Mouse (Mus musculus): Measurements from ENCODE around the gene Plxna2.

The Plxna2 gene

DNA sequence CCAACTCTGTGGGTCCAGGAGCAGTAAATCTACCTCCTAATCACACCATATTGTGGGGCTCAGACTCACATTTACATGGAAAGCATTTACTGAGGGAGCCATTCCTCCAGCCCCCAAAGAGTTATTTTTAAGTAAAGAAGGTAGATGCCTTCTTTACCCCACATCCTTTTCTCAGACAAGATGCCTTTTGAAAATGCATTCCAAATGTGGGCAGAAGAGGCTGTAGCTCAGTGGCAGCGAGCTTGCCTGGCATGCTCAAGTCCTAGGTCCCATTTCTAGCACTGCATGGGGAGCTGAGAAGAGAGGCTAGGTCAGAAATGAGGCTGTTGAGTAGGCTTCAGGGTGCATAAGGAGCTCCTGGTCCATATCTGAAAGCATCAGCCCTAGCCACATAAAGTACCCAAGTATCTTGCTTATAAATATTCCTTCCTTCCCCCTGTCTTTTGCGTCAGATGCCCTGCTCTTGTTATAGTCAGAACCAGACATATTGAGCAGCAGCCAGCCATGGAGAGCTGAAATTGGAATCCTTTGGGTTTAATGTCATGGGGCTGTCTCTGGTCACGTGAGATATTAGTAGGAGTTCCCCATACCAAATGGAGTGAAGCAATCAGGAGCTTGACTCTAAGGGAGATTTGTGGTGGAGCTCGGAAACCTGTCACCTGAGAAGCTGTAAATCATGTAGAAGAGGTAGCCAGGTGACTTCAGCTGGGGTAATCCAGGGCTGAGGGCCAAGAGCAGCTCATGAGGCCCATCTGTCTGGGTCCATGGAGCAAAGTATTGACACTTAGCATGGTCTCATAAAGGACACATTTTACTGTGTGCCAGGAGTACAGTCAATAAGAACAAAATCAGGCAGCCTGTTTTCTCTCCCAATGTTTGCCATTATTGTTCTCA, 96.4 kb downstream of the Plxna2 start:
- DNase-seq, result peak; percentile 48 to 58

DNA sequence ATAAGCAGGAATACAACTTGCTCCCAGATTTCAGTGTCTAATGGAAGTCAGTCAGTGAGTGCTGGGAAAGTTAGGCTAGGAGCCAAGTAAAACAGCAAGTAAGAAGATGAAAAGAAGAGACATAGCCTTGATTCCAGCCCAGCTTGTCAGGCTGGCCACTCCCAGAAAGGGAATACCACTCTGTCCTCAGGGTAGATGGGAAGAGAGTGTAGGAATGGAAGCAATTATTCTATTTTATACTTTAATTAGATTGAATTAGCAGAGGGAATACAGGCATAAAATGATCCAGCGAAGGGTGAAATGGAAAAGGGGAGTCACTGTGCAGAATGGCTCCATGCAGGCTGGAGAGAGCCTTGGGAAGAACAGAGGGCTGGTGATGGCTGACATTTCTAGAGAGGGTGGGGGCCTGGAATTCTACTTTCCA, 99.4 kb downstream of the Plxna2 start:
- DNase-seq, result no peak

DNA sequence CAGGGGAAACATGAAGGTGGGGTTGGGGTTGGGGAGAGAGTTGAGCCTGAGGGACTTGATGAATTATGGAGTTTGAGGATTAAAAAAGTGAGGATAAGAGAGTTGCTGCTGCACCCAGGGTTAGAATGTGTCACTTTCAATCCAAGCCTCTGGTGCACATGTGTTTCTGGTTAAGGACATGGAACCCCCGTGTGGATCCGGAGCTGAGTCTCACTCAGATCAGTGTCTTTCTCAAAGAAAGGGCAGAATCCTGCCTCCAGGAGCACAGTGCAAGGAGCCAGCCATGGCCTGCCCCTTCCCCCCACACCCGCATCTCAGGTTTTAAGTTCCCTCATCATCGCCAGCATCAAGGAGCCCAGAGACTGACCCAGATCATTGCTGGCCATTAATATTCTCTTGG, 102.4 kb downstream of the Plxna2 start:
- DNase-seq, result no peak

DNA sequence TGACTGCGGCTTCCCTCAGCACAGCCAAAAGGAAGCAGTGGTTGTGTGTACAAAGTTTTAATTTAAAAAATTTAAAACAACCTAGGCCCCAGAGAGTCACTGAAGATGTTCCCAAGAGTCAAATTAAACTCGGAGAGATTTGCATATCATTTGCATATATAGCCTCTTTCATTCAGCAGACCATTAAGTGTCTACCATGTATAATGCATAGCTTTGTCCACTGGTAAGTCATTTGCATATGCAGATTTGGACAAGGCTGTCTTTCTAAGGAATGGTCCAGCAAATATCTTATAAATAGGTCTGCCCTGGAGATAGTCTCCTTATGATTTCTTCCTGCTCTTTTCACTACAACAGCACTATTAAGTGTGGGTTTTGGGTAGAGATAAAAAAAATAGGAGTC, 103.2 kb downstream of the Plxna2 start:
- no peak for DNase-seq

DNA sequence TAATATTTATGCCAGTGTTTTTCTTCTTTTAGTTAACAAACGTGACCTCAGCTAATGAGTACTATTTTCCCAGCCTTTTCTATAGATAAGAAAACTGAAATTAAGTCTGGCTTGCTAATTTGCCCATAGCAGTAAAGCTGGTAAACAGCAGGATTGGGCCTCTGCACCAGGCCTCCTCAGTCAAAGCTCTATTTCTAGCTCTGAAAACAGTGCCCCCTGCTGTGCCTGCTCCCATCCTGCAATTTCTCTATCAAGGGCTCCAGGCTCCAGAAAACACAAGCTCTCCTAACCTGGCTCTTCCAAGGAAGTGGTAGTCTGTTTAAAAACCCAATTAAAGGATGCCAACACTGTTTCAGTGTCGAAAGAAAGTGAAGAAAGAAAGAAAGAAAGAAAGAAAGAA, 104.3 kb downstream of the Plxna2 start:
- DNase-seq, result peak; percentile 75 to 85

DNA sequence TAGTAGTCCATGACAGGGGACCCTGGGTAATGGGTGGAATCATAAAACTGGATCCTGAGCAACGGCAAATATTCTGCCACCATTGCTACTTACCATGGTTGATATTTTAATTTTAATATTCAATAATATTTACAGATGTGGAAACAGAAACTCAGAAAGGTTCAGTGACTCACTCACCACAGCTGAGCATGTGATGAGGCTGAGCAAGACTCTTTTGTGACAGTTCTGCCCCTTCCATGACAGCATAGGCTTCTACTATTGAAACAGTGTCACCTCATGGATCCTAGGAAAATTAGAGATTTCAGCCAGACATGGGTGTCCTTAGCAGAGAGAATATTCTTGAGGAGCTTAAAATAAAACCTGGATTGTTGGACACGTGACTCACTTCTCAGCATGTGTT, 116.8 kb downstream of the Plxna2 start:
- DNase-seq, result no peak

DNA sequence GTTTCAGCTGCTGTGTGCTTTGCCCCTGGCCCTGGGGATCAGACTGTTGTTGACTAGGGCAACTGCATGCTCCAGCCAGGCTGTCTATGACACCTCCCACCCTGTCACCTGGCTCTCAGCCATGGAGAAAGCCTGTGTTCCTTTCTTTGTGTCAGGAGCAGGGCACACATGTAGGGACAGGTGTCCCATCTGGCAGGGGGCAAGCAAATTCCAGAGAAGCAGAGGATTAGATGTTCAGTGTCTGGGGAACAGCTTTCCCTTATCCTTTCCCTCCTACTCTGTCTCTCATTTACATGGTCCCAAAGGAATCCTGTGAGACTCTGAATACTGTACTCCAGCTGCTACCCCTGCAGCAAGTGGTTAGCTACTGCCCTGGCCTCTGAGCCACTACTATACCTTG, 121.9 kb downstream of the Plxna2 start:
- peak; percentile 47 to 64 for DNase-seq

DNA sequence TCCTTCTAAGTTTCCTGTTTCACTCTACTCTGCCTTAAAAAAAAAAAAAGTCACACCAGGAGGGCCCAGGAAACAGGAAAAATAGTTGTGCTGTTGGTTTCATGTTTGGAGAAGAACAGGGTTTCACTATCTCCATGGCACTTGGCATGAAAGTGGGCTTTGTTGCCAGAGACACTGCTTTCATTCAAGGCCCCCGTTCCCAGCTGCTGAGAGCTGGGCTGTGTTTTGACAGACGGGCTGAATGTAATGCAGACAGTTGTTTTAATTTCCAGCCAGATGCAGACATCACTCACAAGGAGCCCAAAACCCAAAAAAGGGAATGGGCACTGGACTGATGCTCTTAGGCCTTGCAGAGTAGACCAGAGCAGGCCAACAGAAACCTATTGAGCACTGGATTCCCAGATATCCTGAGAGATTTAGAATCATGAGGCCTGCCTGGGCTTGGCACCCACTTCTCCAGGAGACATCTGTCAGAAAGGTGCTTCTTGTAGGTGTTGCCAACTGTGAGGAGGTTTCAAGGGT, 124.9 kb downstream of the Plxna2 start:
- no peak for DNase-seq

DNA sequence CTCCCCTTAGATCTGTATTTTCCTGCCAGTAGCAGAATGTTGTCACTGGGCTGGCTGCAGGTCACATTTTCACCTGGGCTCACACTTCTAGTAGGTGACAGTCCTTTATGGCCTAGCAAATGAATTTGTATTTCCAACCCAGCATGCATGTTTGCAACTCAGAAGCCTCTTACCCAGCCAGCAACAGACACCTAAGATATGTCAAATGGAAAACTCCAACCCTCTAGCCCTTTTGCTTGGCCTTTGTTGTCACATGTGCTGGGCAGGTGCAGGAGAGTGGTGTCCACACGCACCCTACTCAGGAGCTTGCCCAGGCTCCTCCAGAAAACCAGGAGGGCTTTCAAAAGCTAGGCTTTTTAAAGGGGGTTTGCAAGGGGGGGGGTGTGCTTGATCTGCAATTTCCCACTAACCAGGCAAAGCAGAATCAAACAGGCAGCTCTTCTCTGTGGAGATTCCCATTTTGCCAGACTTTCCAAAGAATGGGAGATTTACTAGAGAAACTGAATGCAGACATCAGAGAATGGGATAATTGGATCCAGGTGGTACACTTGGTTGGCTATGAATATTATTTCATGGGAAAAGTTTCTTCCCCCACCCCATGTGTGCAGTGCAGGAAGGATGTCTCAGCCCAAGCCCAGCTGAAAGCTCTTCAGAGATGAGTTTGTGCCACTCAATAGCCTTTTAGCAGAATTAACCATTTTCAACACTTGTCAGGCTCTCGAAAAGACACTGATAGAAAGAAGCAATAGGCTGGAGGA, 127.3 kb downstream of the Plxna2 start:
- DNase-seq, result no peak

DNA sequence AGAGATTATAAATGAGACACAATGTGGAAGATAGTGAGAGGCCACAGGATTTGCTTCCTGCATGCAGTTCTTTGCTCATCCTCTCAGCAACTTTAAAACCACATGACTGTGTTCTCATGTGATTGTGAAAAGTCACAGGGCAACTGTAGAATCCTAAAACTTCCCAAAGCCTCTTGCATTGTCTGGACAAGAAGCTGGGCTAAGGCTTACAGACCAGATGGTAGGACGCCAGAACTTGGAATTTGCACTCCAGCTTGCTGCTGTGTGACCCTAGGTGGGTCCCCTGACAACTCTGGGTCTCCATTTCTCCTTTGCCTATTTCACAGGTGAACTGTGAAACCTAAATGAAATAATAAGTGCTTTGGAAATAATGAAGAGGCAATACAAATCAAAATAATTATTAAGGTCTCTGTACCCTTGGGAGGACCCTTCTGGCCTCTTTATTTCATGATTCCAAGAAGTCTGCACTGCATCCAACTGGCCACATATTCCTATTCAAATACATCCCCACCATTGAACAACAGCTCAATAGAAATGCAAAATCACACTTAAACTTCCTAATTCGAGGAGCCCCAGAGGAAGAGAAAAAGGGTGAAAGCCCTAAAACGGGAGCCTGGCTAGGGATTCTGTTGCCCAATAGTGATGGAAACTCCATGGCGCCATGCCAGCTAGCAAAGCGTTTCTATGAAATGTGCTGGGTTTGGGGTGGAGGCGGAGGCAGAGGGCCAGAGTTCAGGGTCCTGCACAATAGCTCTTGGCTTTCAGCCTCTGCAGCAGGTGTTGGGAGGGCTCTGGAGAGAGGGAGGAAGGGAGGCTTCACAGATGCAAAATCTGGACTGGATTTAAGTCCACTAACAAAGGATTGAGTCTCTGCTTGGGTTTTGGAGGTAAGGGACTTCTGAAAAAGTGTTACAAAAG, 128.6 kb downstream of the Plxna2 start:
- DNase-seq, result peak; percentile 37 to 71

DNA sequence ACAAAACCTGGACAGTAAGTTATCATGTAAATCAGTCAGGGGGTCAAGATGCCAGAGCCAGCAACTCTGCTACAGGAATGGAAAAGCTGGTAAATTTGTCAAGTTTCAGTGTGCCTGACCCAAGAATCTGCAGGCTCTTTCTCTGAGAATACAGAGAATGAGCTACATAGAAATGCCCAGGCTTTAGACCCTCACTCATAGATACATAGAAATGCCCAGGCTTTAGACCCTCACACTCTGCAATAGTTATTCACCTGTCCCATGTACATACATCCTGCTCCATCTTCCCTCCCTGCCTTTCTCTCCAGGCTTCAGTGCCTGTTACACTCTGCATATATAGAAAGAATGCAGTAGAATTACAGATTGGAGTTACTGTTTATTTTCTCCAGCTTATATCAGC, 129.2 kb downstream of the Plxna2 start:
- DNase-seq, result no peak

DNA sequence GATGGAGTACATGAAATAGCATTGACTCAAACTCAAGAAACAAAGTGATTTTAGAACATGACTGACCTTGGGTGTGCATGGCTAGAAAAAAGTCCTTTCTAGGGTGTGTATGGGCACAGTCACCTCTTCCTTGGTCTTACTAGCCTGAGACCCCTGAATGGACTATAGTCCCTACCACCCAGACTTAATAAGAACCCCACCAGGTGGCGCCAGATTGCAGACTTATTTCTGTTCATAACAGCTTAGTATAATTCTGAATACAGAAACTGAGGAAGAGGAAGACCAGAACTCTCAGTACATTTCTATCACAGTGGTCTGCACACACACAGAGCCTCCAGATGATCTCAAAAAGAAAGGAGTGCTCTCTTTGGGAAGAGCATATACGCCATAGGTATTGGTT, 135.2 kb downstream of the Plxna2 start:
- DNase-seq, result peak; percentile 46 to 73

DNA sequence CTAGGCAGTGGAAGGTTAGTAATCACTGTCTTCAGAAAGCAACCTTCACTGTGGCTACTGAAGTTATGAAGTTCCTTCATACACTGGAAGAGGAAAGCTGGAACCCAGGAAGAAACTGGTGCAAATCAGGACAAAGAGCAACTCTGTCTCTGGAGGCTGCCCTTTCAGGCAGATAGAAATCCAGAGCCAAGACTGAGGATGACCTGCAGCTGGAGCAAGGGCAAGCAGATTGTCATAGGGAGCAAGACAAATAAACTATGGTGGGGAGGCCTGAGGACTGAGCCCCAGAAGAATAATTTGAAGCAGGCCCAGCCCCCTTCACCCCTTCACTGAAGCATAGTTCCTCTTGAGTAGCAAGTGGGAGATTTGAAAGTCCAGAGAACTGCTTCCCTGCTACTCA, 138.0 kb downstream of the Plxna2 start:
- DNase-seq, result no peak

DNA sequence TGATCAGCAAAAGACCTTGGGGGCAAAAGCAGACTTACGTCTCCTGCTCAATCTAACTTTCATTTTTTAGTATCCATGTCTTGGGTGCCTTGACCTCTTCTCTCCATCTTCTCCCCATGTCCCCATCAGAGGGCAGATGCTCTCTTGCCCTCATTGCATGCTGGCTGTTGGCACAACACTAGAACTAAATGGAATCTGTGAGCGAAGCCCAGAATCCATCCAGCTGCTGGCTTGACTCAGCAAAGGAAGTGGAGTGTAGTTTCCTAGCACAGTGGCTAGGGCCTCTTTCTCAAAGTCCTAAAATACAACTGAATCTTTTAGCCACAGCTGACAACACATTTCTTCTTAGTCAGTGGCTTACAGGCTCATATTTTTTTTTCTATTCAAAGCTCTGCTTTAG, 138.4 kb downstream of the Plxna2 start:
- no peak for DNase-seq

DNA sequence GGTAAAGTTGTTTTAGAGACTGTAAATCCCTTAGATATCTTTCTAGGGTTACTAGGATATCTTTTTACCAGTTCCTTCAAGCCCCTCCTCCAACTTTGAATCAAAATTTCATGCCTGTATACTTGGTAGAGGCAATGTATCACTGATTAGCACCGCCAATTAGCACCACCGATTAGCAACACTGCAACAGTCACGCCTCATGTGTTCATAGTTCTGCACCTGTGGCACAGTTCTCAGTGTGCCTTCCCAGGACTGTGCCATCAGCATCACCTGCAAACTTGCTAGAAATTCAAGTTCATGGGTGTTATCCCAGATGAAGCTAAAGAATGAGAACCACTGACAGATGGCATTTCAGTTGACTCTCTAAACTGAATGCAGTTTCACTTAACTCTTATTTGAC, 138.8 kb downstream of the Plxna2 start:
- DNase-seq, result no peak

DNA sequence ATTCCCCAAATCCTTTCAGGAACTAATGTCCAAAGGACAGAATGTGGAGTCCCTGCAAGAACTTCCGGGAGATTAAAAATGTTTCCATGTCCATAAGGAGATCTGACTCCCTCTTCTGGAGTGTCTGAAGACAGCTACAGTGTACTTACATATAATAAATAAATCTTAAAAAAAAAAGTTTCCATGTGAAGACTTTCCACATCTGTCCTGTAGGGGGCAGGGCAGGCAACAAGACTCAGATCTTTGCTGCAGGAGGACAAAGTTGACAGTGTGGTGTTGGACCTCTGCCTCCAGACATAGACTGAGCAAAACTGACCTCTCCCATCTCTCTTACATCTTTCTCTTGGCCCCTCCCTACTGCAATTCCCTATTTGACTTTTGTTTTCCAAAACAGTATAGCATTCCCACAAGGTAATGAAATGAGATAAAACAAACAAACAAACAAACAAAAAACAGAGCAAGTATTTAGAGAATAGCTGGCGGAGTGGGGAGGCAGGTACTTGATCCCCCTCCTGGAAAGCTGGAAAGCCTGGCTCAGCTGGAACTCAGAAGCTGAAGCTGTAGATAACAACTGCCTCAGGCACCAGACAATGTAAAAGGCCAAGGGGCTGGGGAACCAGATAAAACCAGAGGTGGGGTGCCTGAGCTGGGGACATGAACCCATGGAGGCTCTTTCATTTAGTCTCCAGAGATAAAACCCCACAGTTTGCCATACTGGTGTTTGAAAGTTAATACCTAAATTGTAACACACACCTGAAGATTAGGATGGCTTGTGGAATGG, 143.6 kb downstream of the Plxna2 start:
- DNase-seq, result peak in 1 of 2 experiments; percentile 34

DNA sequence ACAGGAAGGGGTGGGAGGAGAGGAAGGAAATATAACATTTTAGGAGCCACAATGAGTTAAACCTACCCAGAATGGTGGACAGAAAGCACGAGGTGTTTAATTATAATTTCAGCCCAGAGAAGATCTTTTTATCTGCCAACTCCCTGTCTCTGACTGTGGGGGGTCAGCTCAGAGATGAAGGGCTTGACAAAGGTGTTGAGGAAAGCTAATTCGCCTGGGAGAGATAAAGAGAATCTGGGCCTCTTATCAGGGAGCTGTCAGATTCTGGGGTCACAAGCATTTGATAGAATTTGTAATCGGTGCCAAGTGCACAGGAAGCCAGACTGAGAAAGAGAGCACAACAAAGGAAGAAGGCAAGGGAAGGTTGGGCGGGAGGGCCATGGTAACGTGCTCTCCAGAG, 144.9 kb downstream of the Plxna2 start:
- DNase-seq, result no peak

DNA sequence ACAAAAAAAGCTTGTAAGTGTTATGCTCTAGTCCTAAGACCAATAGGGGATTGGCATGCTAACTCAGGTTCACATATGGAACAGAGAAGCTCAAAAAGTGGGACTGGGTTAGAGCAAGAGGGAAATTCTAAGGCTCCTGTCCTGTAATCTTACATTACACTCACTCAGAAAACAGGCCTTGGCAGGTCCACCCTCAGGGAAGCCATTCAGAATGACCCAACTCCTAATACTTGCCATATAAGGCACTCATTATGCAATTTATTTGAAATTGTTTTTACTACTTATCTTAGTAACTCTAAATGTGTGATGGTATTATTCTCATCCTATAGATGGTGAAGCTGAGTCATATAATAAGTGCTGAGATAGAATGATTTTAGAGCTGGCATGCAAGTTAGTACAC, 146.9 kb downstream of the Plxna2 start:
- DNase-seq, result no peak

DNA sequence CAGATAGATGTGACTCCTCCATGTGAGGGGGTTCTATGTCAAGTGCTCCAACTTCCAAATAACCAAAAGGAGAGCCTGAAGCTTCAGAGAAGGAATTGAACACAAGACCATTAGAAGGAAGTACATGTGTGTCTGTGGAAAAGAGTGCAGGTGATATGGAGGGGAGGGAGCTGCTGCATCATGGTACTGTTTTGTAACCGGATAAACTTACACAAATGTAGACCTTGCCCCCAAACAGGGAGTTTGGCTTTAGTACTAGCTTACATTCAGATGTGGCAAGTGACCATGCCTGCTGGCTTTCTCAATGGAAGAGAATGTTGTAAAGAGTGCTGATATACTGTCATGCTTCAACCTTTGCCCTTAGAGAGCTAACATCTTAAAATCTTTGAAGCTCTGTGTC, 150.8 kb downstream of the Plxna2 start:
- no peak for DNase-seq

DNA sequence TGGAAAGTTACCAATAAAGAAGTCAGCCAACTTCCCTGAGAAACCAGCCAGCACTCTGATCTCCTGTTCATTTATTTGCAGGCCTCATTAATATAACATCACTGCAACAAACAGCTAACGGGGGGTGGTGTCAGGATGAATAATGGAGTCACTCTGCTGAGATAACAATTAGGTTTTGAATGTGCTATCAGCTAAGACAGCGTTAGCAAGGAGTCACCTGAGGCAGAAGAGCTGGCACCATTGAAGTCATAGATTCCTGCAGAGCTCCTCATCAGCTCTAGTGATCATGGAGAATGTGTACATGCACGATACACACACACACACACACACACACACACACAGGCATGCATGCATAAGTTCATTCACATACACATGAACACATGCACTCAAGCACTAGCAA, 154.0 kb downstream of the Plxna2 start:
- DNase-seq, result no peak

DNA sequence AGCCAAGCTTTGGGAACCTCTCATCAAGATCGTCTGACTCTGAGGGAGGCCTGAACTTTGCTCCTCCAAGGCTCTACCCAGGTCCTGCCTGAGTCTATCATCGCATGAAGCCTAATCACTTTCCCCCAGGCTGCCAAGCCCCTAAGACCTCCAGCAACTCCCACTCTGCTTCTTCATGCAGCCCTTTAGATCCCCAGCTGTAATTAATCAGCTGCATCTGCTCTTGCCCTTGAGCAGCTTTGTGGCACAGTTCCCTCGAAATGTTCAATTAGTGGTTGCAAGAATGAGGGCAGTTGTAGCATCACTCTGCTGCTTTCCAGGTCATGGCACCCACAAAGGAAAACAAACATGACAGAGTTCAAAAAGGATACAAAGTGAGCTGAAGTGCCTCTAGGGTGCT, 155.9 kb downstream of the Plxna2 start:
- no peak for DNase-seq

DNA sequence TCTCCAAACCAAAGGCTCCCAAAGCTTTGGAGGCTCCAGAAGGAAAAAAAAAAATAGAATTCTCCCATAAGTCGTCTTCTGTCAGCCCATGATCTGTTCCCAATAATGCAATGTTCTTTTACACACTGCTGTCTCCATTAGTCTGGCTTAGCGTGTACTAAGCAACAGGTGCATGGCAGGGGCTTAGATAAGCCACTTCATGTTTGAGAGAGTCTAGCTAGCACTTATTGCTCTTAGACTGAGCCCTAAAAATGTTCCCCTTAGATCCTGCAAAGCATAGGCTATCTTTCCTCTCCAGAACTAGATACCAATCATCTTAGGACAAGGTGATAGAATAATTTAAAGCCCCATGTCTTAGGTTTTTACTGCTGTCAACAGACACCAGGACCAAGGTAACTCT, 156.3 kb downstream of the Plxna2 start:
- no peak for DNase-seq

All from cerebellum, postnatal 25 days (tissue).